Mouse (Mus musculus): ENCODE measurements around the gene Hormad1. TPM values are rescaled to one million over a fixed set of nuclear protein-coding genes. Genes with fewer than 3 reads are reported as not detected.

Gene Hormad1
- polyA plus RNA-seq, 1 experiment from 2014 or later, result not detected

Other genes starting within 250 kb of the Hormad1 start
- gene Cers2, start 244.9 kb upstream of the Hormad1 start, polyA plus RNA-seq (2015; fragmentation: Nextera tagmentation; extraction: Ambion mirVana), result 97.4 and 102 TPM in 2 replicates
- gene Setdb1, start 202.5 kb upstream of the Hormad1 start, polyA plus RNA-seq (2015; fragmentation: Nextera tagmentation; extraction: Ambion mirVana), result 36.0 and 44.3 TPM in 2 replicates
- not detected in 2 replicates for gene 4930558C23Rik, start 156.8 kb upstream of the Hormad1 start, polyA plus RNA-seq (2015; fragmentation: Nextera tagmentation; extraction: Ambion mirVana)
- 15.0 and 17.8 TPM in 2 replicates for gene Arnt, start 125.3 kb upstream of the Hormad1 start, polyA plus RNA-seq (2015; fragmentation: Nextera tagmentation; extraction: Ambion mirVana)
- 8.4 and 10.0 TPM in 2 replicates for gene Ctsk, start 60.4 kb upstream of the Hormad1 start, polyA plus RNA-seq (2015; fragmentation: Nextera tagmentation; extraction: Ambion mirVana)
- gene Ctss, start 32.9 kb upstream of the Hormad1 start, polyA plus RNA-seq (2015; fragmentation: Nextera tagmentation; extraction: Ambion mirVana), result 11.6 and 16.3 TPM in 2 replicates
- 25.6 and 28.2 TPM in 2 replicates for gene Golph3l, start 29.3 kb downstream of the Hormad1 start, polyA plus RNA-seq (2015; fragmentation: Nextera tagmentation; extraction: Ambion mirVana)
- gene Ensa, start 65.3 kb downstream of the Hormad1 start, polyA plus RNA-seq (2015; fragmentation: Nextera tagmentation; extraction: Ambion mirVana), result 109 and 118 TPM in 2 replicates
- 20.2 and 39.4 TPM in 2 replicates for gene Mcl1, start 99.1 kb downstream of the Hormad1 start, polyA plus RNA-seq (2015; fragmentation: Nextera tagmentation; extraction: Ambion mirVana)
- gene Adamtsl4, start 128.2 kb downstream of the Hormad1 start, polyA plus RNA-seq (2015; fragmentation: Nextera tagmentation; extraction: Ambion mirVana), result 1.4 and 2.4 TPM in 2 replicates
- gene Ecm1, start 179.9 kb downstream of the Hormad1 start, polyA plus RNA-seq (2015; fragmentation: Nextera tagmentation; extraction: Ambion mirVana), result 10.3 and 12.8 TPM in 2 replicates
- 50.1 and 50.8 TPM in 2 replicates for gene Tars2, start 200.5 kb downstream of the Hormad1 start, polyA plus RNA-seq (2015; fragmentation: Nextera tagmentation; extraction: Ambion mirVana)

All from hindbrain, embryonic 16.5 days (tissue).